Mouse (Mus musculus): Measurements from ENCODE around the gene Tut1. TPM values are rescaled to one million over a fixed set of nuclear protein-coding genes. Genes with fewer than 3 reads are reported as not detected.

Gene Tut1
- polyA plus RNA-seq (2012; rRNA removed), result 22.9 TPM in 2 replicates

GRCm38 (mm10) chr19:8953135-8954039 is at the start of gene Tut1:
Tut1 (plus strand) TSS chr19:8953847.

GRCm38 (mm10) chr19:8920073-8920736 is 33.4 kb upstream of the Tut1 start, which contains the start of gene B3gat3:
B3gat3 (plus strand) TSS chr19:8920374.

GRCm38 (mm10) chr19:8929224-8930088 is 24.2 kb upstream of the Tut1 start, which contains the start of the genes Rom1 and Eml3:
Rom1 (minus strand) TSS chr19:8929356.
Eml3 (plus strand) TSS chr19:8929552.

DNA sequence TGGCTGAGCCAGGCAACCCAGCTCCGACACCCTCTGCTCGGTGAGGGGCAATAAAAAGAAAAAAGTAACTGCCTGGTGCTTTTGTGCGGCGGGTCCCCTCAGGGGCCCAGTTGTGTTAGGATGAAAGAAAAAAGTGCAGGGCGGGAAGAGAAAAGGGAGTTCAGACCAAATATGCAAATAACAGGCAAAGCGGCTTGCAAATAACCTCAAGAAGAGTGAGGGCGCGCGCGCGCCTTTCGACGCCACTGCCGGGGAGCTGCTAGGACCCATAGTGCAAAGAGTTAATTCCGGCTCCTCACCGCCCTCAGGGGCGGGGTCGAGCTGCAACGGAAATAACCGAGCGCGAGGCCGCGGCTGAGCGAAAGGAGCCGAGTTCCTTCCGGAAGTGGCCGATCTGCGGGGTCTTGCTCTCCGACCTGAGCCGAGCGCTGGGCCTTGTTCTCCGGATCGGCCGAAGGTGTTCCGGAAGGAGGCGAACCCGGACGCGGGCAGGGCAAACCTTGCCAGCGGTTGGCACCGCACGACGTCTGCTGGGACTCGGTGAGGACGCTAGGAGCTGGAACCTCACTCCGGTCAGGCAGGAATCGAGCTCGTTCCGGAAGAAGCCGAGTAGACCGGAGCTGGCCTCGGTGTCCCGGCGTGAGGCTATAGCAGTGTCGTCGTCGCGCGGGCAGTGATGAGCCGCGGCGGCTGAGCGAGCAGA is 12.0 kb upstream of the Tut1 start, which contains the start of gene Mta2:
Gene Mta2, plus strand, starts transcription at position 361 of the 703 bp plus-strand sequence.

GRCm38 (mm10) chr19:8966590-8967372 is 13.1 kb downstream of the Tut1 start, which contains the start of gene Eef1g:
Eef1g (plus strand) TSS chr19:8967041.

DNA sequence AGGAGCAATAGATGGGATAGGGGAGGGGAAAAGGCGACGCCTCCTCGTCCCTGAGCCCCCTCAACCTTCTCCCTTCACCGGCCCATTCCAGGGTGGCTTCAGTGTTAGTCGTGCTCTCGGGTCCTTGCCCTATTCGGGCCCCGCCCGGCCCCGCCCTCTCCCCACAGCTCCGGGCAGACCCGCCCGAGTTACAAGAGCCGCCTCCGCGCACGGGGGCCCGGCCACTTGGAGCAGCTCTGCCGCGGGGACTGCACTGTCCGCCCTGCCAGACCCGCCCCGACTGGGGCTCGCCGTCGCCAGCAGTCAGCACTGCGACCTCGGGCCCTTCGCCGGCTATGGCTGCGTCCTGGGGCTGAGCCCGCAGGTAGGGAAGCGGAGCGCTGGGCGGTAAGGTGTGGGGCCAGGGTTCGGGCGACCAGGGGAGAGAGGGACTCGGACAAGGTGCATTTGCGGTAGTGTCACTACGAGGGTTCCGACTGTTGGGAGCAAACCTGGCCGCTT is 35.5 kb downstream of the Tut1 start, which contains the start of gene Ahnak:
Gene Ahnak, plus strand, starts transcription at position 219 of the 501 bp plus-strand sequence.

Other genes with a start within 250 kb of the Tut1 start
- 156 and 158 TPM in 2 replicates for gene Slc3a2, start 230.5 kb upstream of the Tut1 start, polyA plus RNA-seq (2012; rRNA removed)
- 64.1 and 65.4 TPM in 2 replicates for gene Wdr74, start 218.0 kb upstream of the Tut1 start, polyA plus RNA-seq (2012; rRNA removed)
- gene 1700092M07Rik, start 213.1 kb upstream of the Tut1 start, polyA plus RNA-seq (2012; rRNA removed), result 2.1 and 2.2 TPM in 2 replicates
- gene Stx5a, start 212.4 kb upstream of the Tut1 start, polyA plus RNA-seq (2012; rRNA removed), result 115 and 123 TPM in 2 replicates
- gene Nxf1, start 196.8 kb upstream of the Tut1 start, polyA plus RNA-seq (2012; rRNA removed), result 174 and 185 TPM in 2 replicates
- gene Tmem223, start 182.9 kb upstream of the Tut1 start, polyA plus RNA-seq (2012; rRNA removed), result 207 and 209 TPM in 2 replicates
- gene Tmem179b, start 179.4 kb upstream of the Tut1 start, polyA plus RNA-seq (2012; rRNA removed), result 21.0 and 23.1 TPM in 2 replicates
- 25.5 and 26.5 TPM in 2 replicates for gene Taf6l, start 167.4 kb upstream of the Tut1 start, polyA plus RNA-seq (2012; rRNA removed)
- gene Polr2g, start 155.3 kb upstream of the Tut1 start, polyA plus RNA-seq (2012; rRNA removed), result 155 TPM in 2 replicates
- 6.4 and 6.6 TPM in 2 replicates for gene Zbtb3, start 151.3 kb upstream of the Tut1 start, polyA plus RNA-seq (2012; rRNA removed)
- 51.9 and 52.3 TPM in 2 replicates for gene Ttc9c, start 134.5 kb upstream of the Tut1 start, polyA plus RNA-seq (2012; rRNA removed)
- gene Hnrnpul2, start 133.8 kb upstream of the Tut1 start, polyA plus RNA-seq (2012; rRNA removed), result 80.3 and 80.6 TPM in 2 replicates
- gene AC129217.1, start 124.1 kb upstream of the Tut1 start, polyA plus RNA-seq (2012; rRNA removed), result 0.58 TPM in 1 of 2 replicates, not detected in the other
- 100 and 106 TPM in 2 replicates for gene Bscl2, start 116.4 kb upstream of the Tut1 start, polyA plus RNA-seq (2012; rRNA removed)
- 313 and 316 TPM in 2 replicates for gene Gng3, start 114.7 kb upstream of the Tut1 start, polyA plus RNA-seq (2012; rRNA removed)
- 1.2 and 1.4 TPM in 2 replicates for gene Lrrn4cl, start 103.1 kb upstream of the Tut1 start, polyA plus RNA-seq (2012; rRNA removed)
- gene Ubxn1, start 82.4 kb upstream of the Tut1 start, polyA plus RNA-seq (2012; rRNA removed), result 128 and 129 TPM in 2 replicates
- gene Uqcc3, start 72.9 kb upstream of the Tut1 start, polyA plus RNA-seq (2012; rRNA removed), result 54.5 and 56.5 TPM in 2 replicates
- gene Lbhd1, start 70.1 kb upstream of the Tut1 start, polyA plus RNA-seq (2012; rRNA removed), result 4.0 and 5.1 TPM in 2 replicates
- gene Gm49403, start 69.9 kb upstream of the Tut1 start, polyA plus RNA-seq (2012; rRNA removed), result not detected in 2 replicates
- gene 1810009A15Rik, start 65.0 kb upstream of the Tut1 start, polyA plus RNA-seq (2012; rRNA removed), result 44.6 and 52.3 TPM in 2 replicates
- gene Gm49416, start 64.9 kb upstream of the Tut1 start, polyA plus RNA-seq (2012; rRNA removed), result 0.23 and 0.32 TPM in 2 replicates
- 20.6 and 22.9 TPM in 2 replicates for gene Ints5, start 60.8 kb upstream of the Tut1 start, polyA plus RNA-seq (2012; rRNA removed)
- 125 and 128 TPM in 2 replicates for gene Ganab, start 55.8 kb upstream of the Tut1 start, polyA plus RNA-seq (2012; rRNA removed)
- 131 and 145 TPM in 2 replicates for gene B3gat3, start 33.5 kb upstream of the Tut1 start, polyA plus RNA-seq (2012; rRNA removed)
- gene Rom1, start 24.5 kb upstream of the Tut1 start, polyA plus RNA-seq (2012; rRNA removed), result 2.1 and 2.3 TPM in 2 replicates
- gene Eml3, start 24.3 kb upstream of the Tut1 start, polyA plus RNA-seq (2012; rRNA removed), result 11.1 and 13.1 TPM in 2 replicates
- 36.2 and 38.4 TPM in 2 replicates for gene Mta2, start 12.0 kb upstream of the Tut1 start, polyA plus RNA-seq (2012; rRNA removed)
- 385 and 395 TPM in 2 replicates for gene Eef1g, start 13.2 kb downstream of the Tut1 start, polyA plus RNA-seq (2012; rRNA removed)
- 4.7 TPM in 2 replicates for gene Ahnak, start 35.4 kb downstream of the Tut1 start, polyA plus RNA-seq (2012; rRNA removed)
- 1.1 TPM in 1 of 2 replicates, not detected in the other for gene Scgb1a1, start 134.1 kb downstream of the Tut1 start, polyA plus RNA-seq (2012; rRNA removed)
- 15.8 and 16.8 TPM in 2 replicates for gene Asrgl1, start 181.8 kb downstream of the Tut1 start, polyA plus RNA-seq (2012; rRNA removed)